ENCODE assay signal across 23 mouse cellular contexts in genomic region chr3:51939054-51939453, GRCm38 (mm10).
"Had no signal": no experiment of that assay in that cellular context is flagged by ENCODE, and none has a peak within 500 bp of the region (broad histone marks: within the 10 kb centered on the region; RNA-seq: fewer than 3 reads in every experiment).

No protein-coding gene starts in this region.

- DNase-seq: kidney, adult 18-20 months; kidney, adult 9 months; kidney, postnatal 14 days; kidney, postnatal 4 days; liver; lung, adult 18-20 months; lung, postnatal 10 days; lung, postnatal 36 days; right cerebral cortex, adult 18-20 months; right cerebral cortex, postnatal 14 days; right cerebral cortex, postnatal 4 days; thymus, postnatal 14 days; thymus, postnatal 4 days had no signal

- H3K4me1 ChIP-seq: limb, embryonic 10.5 days; limb, embryonic 13.5 days; liver, embryonic 12.5 days; liver, embryonic 15.5 days; lung, embryonic 15.5 days; neural tube, embryonic 12.5 days; stomach, embryonic 15.5 days had no signal

- H3K9me3 ChIP-seq: limb, embryonic 10.5 days; limb, embryonic 13.5 days; liver, embryonic 12.5 days; liver, embryonic 15.5 days; lung, embryonic 15.5 days; midbrain, embryonic 10.5 days; midbrain, embryonic 13.5 days; neural tube, embryonic 12.5 days; neural tube, embryonic 15.5 days; stomach, embryonic 15.5 days had no signal

- H3K9ac ChIP-seq: limb, embryonic 13.5 days; liver, embryonic 12.5 days; liver, embryonic 15.5 days; lung, embryonic 15.5 days; midbrain, embryonic 13.5 days; neural tube, embryonic 12.5 days; neural tube, embryonic 15.5 days; stomach, embryonic 15.5 days had no signal

- ATAC-seq: liver, embryonic 12.5 days; midbrain, embryonic 13.5 days had no signal

- H3K27me3 ChIP-seq: limb, embryonic 13.5 days; liver, embryonic 12.5 days; liver, embryonic 15.5 days; lung, embryonic 15.5 days; midbrain, embryonic 13.5 days; neural tube, embryonic 12.5 days; neural tube, embryonic 15.5 days; stomach, embryonic 15.5 days had no signal

- H3K4me3 ChIP-seq: limb, embryonic 10.5 days; limb, embryonic 13.5 days; liver, embryonic 12.5 days; liver, embryonic 15.5 days; lung, embryonic 15.5 days; midbrain, embryonic 10.5 days; midbrain, embryonic 13.5 days; neural tube, embryonic 12.5 days; neural tube, embryonic 15.5 days; stomach, embryonic 15.5 days had no signal

- H3K36me3 ChIP-seq: limb, embryonic 10.5 days; limb, embryonic 13.5 days; liver, embryonic 12.5 days; liver, embryonic 15.5 days; lung, embryonic 15.5 days; midbrain, embryonic 13.5 days; neural tube, embryonic 12.5 days; neural tube, embryonic 15.5 days; stomach, embryonic 15.5 days had no signal

- H3K27ac ChIP-seq: limb, embryonic 10.5 days; limb, embryonic 13.5 days; liver, embryonic 12.5 days; liver, embryonic 15.5 days; lung, embryonic 15.5 days; midbrain, embryonic 10.5 days; midbrain, embryonic 13.5 days; neural tube, embryonic 12.5 days; neural tube, embryonic 15.5 days; stomach, embryonic 15.5 days had no signal

- H3K4me2 ChIP-seq: limb, embryonic 13.5 days; liver, embryonic 12.5 days; liver, embryonic 15.5 days; lung, embryonic 15.5 days; midbrain, embryonic 13.5 days; neural tube, embryonic 12.5 days; neural tube, embryonic 15.5 days; stomach, embryonic 15.5 days had no signal
